Mouse (Mus musculus) hindbrain, embryonic 12.5 days (tissue): Measurements from ENCODE around the gene Slc2a1. TPM values are rescaled to one million over a fixed set of nuclear protein-coding genes. Genes with fewer than 3 reads are reported as not detected.
A peak's percentile ranks its signal among the peaks of the same experiment; 100 is the strongest.

Experiments used
- ATAC-seq: fragments of 200-750 bp; cut with Nextera tagmentation; 2 replicates; pipeline ENCODE4 v1.8.0; 2017; ENCODE audit warnings: moderate TSS enrichment; ENCODE audit not compliant: low FRiP score
- H3K27ac ChIP-seq: fragments of 300-500 bp; sonication (generic); 2 replicates; pipeline ENCODE4 v1.5.1; 2016; ENCODE audit warnings: mild to moderate bottlenecking
- H3K27me3 ChIP-seq: fragments of 300-500 bp; sonication (generic); 2 replicates; pipeline ENCODE4 v1.6.1; 2016; ENCODE audit warnings: mild to moderate bottlenecking
- H3K36me3 ChIP-seq: fragments of 300-500 bp; sonication (generic); 2 replicates; pipeline ENCODE4 v1.6.1; 2016; ENCODE audit warnings: mild to moderate bottlenecking
- H3K4me1 ChIP-seq: fragments of 300-500 bp; sonication (generic); 2 replicates; pipeline ENCODE4 v1.6.1; 2016
- H3K4me2 ChIP-seq: fragments of 300-500 bp; sonication (generic); replicated peaks from 2 replicates; pipeline ENCODE4 v1.6.1; 2016; ENCODE audit warnings: mild to moderate bottlenecking
- H3K4me3 ChIP-seq: fragments of 300-500 bp; sonication (generic); 2 replicates; pipeline ENCODE4 v1.5.1; 2016; ENCODE audit warnings: mild to moderate bottlenecking
- H3K9ac ChIP-seq: fragments of 300-500 bp; sonication (generic); 2 replicates; pipeline ENCODE4 v1.6.1; 2016; ENCODE audit warnings: mild to moderate bottlenecking, moderate library complexity
- H3K9me3 ChIP-seq: fragments of 300-500 bp; sonication (generic); replicated peaks from 2 replicates; pipeline ENCODE4 v1.6.1; 2016; ENCODE audit warnings: mild to moderate bottlenecking
- WGBS: fragments of 180-500 bp; shearing (Covaris S2); methylation state at CpG from one replicate; pipeline ENCODE4 v1.1.7; 2016; 5-methylcytosine and 5-hydroxymethylcytosine counted together
- polyA plus RNA-seq: library from polyadenylated mRNA; unstranded; fragments of >200 nt; fragmentation: Nextera tagmentation; extraction: Ambion mirVana; gene quantifications from 2 replicates; pipeline ENCODE4 v1.2.1, GENCODE M21; 2016

Gene Slc2a1
- polyA plus RNA-seq, 1 experiment from 2014 or later, result 112 TPM

GRCm38 (mm10) chr4:119075273-119075672, 33.2 kb upstream of the Slc2a1 start:
- H3K9ac ChIP-seq, result no peak overlapping the region
- no peak overlapping the region for H3K27ac ChIP-seq
- H3K9me3 ChIP-seq, result no peaks in the 10 kb centered on the region
- no peak for ATAC-seq
- WGBS, result 29% methylated on average over 7 of the region's 7 CpGs
- H3K4me1 ChIP-seq, result peaks cover 34% of the 10 kb centered on the region
- no peak overlapping the region for H3K4me3 ChIP-seq
- no peak overlapping the region for H3K4me2 ChIP-seq
- H3K27me3 ChIP-seq, result peaks cover 17% of the 10 kb centered on the region
- H3K36me3 ChIP-seq, result no peaks in the 10 kb centered on the region

GRCm38 (mm10) chr4:119076336-119076735, 32.2 kb upstream of the Slc2a1 start:
- H3K4me1 ChIP-seq, result peaks cover 28% of the 10 kb centered on the region
- H3K9ac ChIP-seq, result no peak overlapping the region
- 73% methylated on average over 11 of the region's 11 CpGs for WGBS
- no peaks in the 10 kb centered on the region for H3K36me3 ChIP-seq
- peaks cover 17% of the 10 kb centered on the region for H3K27me3 ChIP-seq
- ATAC-seq, result no peak
- H3K9me3 ChIP-seq, result no peaks in the 10 kb centered on the region
- no peak overlapping the region for H3K4me2 ChIP-seq
- no peak overlapping the region for H3K4me3 ChIP-seq
- no peak overlapping the region for H3K27ac ChIP-seq

- no peak for ATAC-seq
- Histone ChIP-seq H3K4me2 (no peak overlapping the region), H3K27me3 (peaks cover 13% of the 10 kb centered on the region), H3K36me3 (no peaks in the 10 kb centered on the region), H3K4me1 (peaks cover 19% of the 10 kb centered on the region), H3K27ac (peak overlapping the region; percentile 44; the same call in 1 of the 2 replicates), H3K9me3 (no peaks in the 10 kb centered on the region), H3K4me3 (no peak overlapping the region), H3K9ac (no peak overlapping the region)
- WGBS, result 65% methylated on average over 13 of the region's 13 CpGs
These were observed 31.3 kb upstream of the Slc2a1 start for GRCm38 (mm10) chr4:119077084-119077682.

GRCm38 (mm10) chr4:119079928-119080327, 28.6 kb upstream of the Slc2a1 start:
- Histone ChIP-seq H3K27ac (no peak overlapping the region), H3K9ac (no peak overlapping the region), H3K9me3 (no peaks in the 10 kb centered on the region), H3K27me3 (no peaks in the 10 kb centered on the region), H3K4me3 (no peak overlapping the region), H3K36me3 (no peaks in the 10 kb centered on the region), H3K4me2 (no peak overlapping the region), H3K4me1 (peaks cover 4% of the 10 kb centered on the region; the same call in 1 of the 2 replicates)
- no peak for ATAC-seq
- WGBS, result 90% methylated on average over 6 of the region's 6 CpGs

GRCm38 (mm10) chr4:119082740-119083231, 25.7 kb upstream of the Slc2a1 start:
- Histone ChIP-seq H3K4me1 (no peaks in the 10 kb centered on the region; the same call in 1 of the 2 replicates), H3K27me3 (no peaks in the 10 kb centered on the region), H3K9me3 (no peaks in the 10 kb centered on the region), H3K9ac (no peak overlapping the region), H3K4me3 (no peak overlapping the region), H3K27ac (no peak overlapping the region), H3K36me3 (no peaks in the 10 kb centered on the region), H3K4me2 (no peak overlapping the region)
- WGBS, result 70% methylated on average over 3 of the region's 3 CpGs
- ATAC-seq, result no peak

GRCm38 (mm10) chr4:119088424-119088823, 20.1 kb upstream of the Slc2a1 start:
- ATAC-seq, result no peak
- WGBS, result 64% methylated on average over 2 of the region's 2 CpGs
- no peaks in the 10 kb centered on the region for H3K27me3 ChIP-seq

GRCm38 (mm10) chr4:119093890-119094289, 14.6 kb upstream of the Slc2a1 start:
- Histone ChIP-seq H3K4me1 (no peaks in the 10 kb centered on the region), H3K4me2 (no peak overlapping the region), H3K9ac (no peak overlapping the region), H3K9me3 (no peaks in the 10 kb centered on the region), H3K27ac (no peak overlapping the region), H3K36me3 (no peaks in the 10 kb centered on the region), H3K4me3 (no peak overlapping the region), H3K27me3 (no peaks in the 10 kb centered on the region)
- WGBS, result 65% methylated on average over 7 of the region's 7 CpGs
- ATAC-seq, result no peak

More at GRCm38 (mm10) chr4:119088424-119088823, 20.1 kb upstream of the Slc2a1 start:
- Histone ChIP-seq H3K27ac (no peak overlapping the region), H3K4me2 (no peak overlapping the region), H3K9me3 (no peaks in the 10 kb centered on the region), H3K36me3 (no peaks in the 10 kb centered on the region), H3K4me1 (no peaks in the 10 kb centered on the region), H3K4me3 (no peak overlapping the region), H3K9ac (no peak overlapping the region)

- Histone ChIP-seq H3K4me2 (no peak overlapping the region), H3K4me3 (no peak overlapping the region), H3K9me3 (no peaks in the 10 kb centered on the region), H3K4me1 (no peaks in the 10 kb centered on the region), H3K36me3 (no peaks in the 10 kb centered on the region), H3K27ac (no peak overlapping the region), H3K9ac (no peak overlapping the region), H3K27me3 (no peaks in the 10 kb centered on the region)
- WGBS, result 36% methylated on average over 4 of the region's 4 CpGs
- ATAC-seq, result no peak
These were observed 13.5 kb upstream of the Slc2a1 start for GRCm38 (mm10) chr4:119094987-119095386.

GRCm38 (mm10) chr4:119096401-119096800, 12.1 kb upstream of the Slc2a1 start:
- no peak for ATAC-seq
- Histone ChIP-seq H3K27ac (no peak overlapping the region), H3K4me3 (no peak overlapping the region), H3K9ac (no peak overlapping the region), H3K36me3 (no peaks in the 10 kb centered on the region), H3K4me1 (no peaks in the 10 kb centered on the region), H3K27me3 (no peaks in the 10 kb centered on the region), H3K9me3 (no peaks in the 10 kb centered on the region), H3K4me2 (no peak overlapping the region)
- WGBS, result 71% methylated on average over 3 of the region's 3 CpGs

GRCm38 (mm10) chr4:119097421-119097820, 11.1 kb upstream of the Slc2a1 start:
- Histone ChIP-seq H3K4me1 (no peaks in the 10 kb centered on the region), H3K27ac (no peak overlapping the region), H3K36me3 (no peaks in the 10 kb centered on the region), H3K9me3 (no peaks in the 10 kb centered on the region), H3K9ac (no peak overlapping the region), H3K27me3 (no peaks in the 10 kb centered on the region), H3K4me2 (no peak overlapping the region), H3K4me3 (no peak overlapping the region)
- 88% methylated on average over 4 of the region's 4 CpGs for WGBS
- no peak for ATAC-seq

GRCm38 (mm10) chr4:119098216-119099210, 10.0 kb upstream of the Slc2a1 start:
- Histone ChIP-seq H3K9me3 (no peaks in the 10 kb centered on the region), H3K27me3 (no peaks in the 10 kb centered on the region), H3K9ac (no peak overlapping the region), H3K4me1 (no peaks in the 10 kb centered on the region), H3K4me3 (no peak overlapping the region), H3K36me3 (no peaks in the 10 kb centered on the region), H3K4me2 (no peak overlapping the region), H3K27ac (no peak overlapping the region)
- ATAC-seq, result no peak
- 60% methylated on average over 8 of the region's 8 CpGs for WGBS

- no peak overlapping the region for H3K27ac ChIP-seq
- no peaks in the 10 kb centered on the region for H3K9me3 ChIP-seq
- H3K4me3 ChIP-seq, result no peak overlapping the region
- 87% methylated on average over 3 of the region's 3 CpGs for WGBS
- H3K9ac ChIP-seq, result no peak overlapping the region
- peaks cover 13% of the 10 kb centered on the region for H3K4me1 ChIP-seq
- H3K4me2 ChIP-seq, result no peak overlapping the region
- H3K27me3 ChIP-seq, result no peaks in the 10 kb centered on the region
- H3K36me3 ChIP-seq, result no peaks in the 10 kb centered on the region
- ATAC-seq, result no peak
These were observed 7.1 kb upstream of the Slc2a1 start for GRCm38 (mm10) chr4:119101392-119101791.
